Mouse (Mus musculus) cortical plate, adult 2 months (tissue): ENCODE measurements around the gene Gba.

ENCODE experiments used
- CTCF ChIP-seq: fragments of 200-500 bp; IDR thresholded peaks from 2 replicates; pipeline ENCODE4 v1.5.1; 2011; ENCODE audit warnings: mild to moderate bottlenecking, control low read depth, low read length; ENCODE audit not compliant: insufficient read depth; ENCODE audit errors: extremely low read depth
- POLR2A ChIP-seq: fragments of 200-500 bp; IDR thresholded peaks from 2 replicates; pipeline ENCODE4 v1.6.1; 2011; ENCODE audit warnings: mild to moderate bottlenecking, low read length, control low read depth; ENCODE audit not compliant: insufficient read depth; ENCODE audit errors: extremely low read depth

GRCm38 (mm10) chr3:89231772-89232275 is 29.1 kb downstream of the Gba start:
- TF ChIP-seq CTCF (no peak), POLR2A (no peak)
